Mouse (Mus musculus) lung, embryonic 15.5 days (tissue): ENCODE data around the gene Stk35. TPM values are rescaled to one million over a fixed set of nuclear protein-coding genes. Genes with fewer than 3 reads are reported as not detected.

Experiments used
- ATAC-seq: fragments of 200-750 bp; cut with Nextera tagmentation; 2 replicates; pipeline ENCODE4 v1.8.0; 2017; ENCODE audit warnings: moderate number of reproducible peaks, borderline replicate concordance; ENCODE audit not compliant: low FRiP score, low TSS enrichment; ENCODE audit errors: extremely low read depth
- H3K27ac ChIP-seq: fragments of 300-500 bp; sonication (generic); 2 replicates; pipeline ENCODE4 v1.5.1; 2015; ENCODE audit warnings: moderate library complexity, mild to moderate bottlenecking, inconsistent platforms
- H3K27me3 ChIP-seq: fragments of 300-500 bp; sonication (generic); 2 replicates; pipeline ENCODE4 v1.6.1; 2015; ENCODE audit warnings: inconsistent platforms
- H3K36me3 ChIP-seq: fragments of 300-500 bp; sonication (generic); 2 replicates; pipeline ENCODE4 v1.6.1; 2015; ENCODE audit warnings: inconsistent platforms
- H3K4me1 ChIP-seq: fragments of 300-500 bp; sonication (generic); 2 replicates; pipeline ENCODE4 v1.6.1; 2015; ENCODE audit warnings: inconsistent platforms
- H3K4me2 ChIP-seq: fragments of 300-500 bp; sonication (generic); 2 replicates; pipeline ENCODE4 v1.6.1; 2015; ENCODE audit warnings: inconsistent platforms, mild to moderate bottlenecking, moderate library complexity
- H3K4me3 ChIP-seq: fragments of 300-500 bp; sonication (generic); 2 replicates; pipeline ENCODE4 v1.5.1; 2015; ENCODE audit warnings: mild to moderate bottlenecking, inconsistent platforms
- H3K9ac ChIP-seq: fragments of 300-500 bp; sonication (generic); 2 replicates; pipeline ENCODE4 v1.6.1; 2015; ENCODE audit warnings: inconsistent platforms
- H3K9me3 ChIP-seq: fragments of 300-500 bp; sonication (generic); 2 replicates; pipeline ENCODE4 v1.6.1; 2016; ENCODE audit warnings: inconsistent platforms
- WGBS: fragments of 180-500 bp; shearing (Covaris S2); methylation state at CpG from one replicate; pipeline ENCODE4 v1.1.7; 2015; 5-methylcytosine and 5-hydroxymethylcytosine counted together
- polyA plus RNA-seq: library from polyadenylated mRNA; unstranded; fragments of >200 nt; fragmentation: Nextera tagmentation; extraction: Ambion mirVana; gene quantifications from 2 replicates; pipeline ENCODE4 v1.2.1, GENCODE M21; 2015

Gene Stk35
- 13.6 and 14.0 TPM in 2 replicates for polyA plus RNA-seq

- Histone ChIP-seq H3K9me3 (no peaks in the 10 kb centered on the region), H3K27me3 (no peaks in the 10 kb centered on the region), H3K4me2 (peak within 1 kb of the TSS; percentile 81), H3K4me1 (peaks cover 31% of the 10 kb centered on the region), H3K4me3 (peak within 1 kb of the TSS; percentile 82), H3K36me3 (peaks cover 10% of the 10 kb centered on the region), H3K27ac (peak within 1 kb of the TSS; percentile 99), H3K9ac (peak within 1 kb of the TSS; percentile 88)
- ATAC-seq: peak; percentile 93
- under 1% methylated on average over 59 of the region's 63 CpGs for WGBS
Observed at GRCm38 (mm10) chr2:129800271-129800903, at the start of gene Stk35. Gene Stk35 (plus strand): TSS chr2:129800517.

- H3K27me3 ChIP-seq: no peaks in the 10 kb centered on the region
- no peak for ATAC-seq
- no peak overlapping the region for H3K4me2 ChIP-seq
- H3K9me3 ChIP-seq: no peaks in the 10 kb centered on the region
- no peak overlapping the region for H3K4me3 ChIP-seq
- no peaks in the 10 kb centered on the region for H3K4me1 ChIP-seq
- no peak overlapping the region for H3K9ac ChIP-seq
- no peaks in the 10 kb centered on the region for H3K36me3 ChIP-seq
- 87% methylated on average over 1 of the region's 1 CpGs for WGBS
- no peak overlapping the region for H3K27ac ChIP-seq
Observed at GRCm38 (mm10) chr2:129782046-129782445, 18.3 kb upstream of the Stk35 start.

GRCm38 (mm10) chr2:129796501-129796900 is 3.8 kb upstream of the Stk35 start:
- no peaks in the 10 kb centered on the region for H3K36me3 ChIP-seq
- peaks cover 7% of the 10 kb centered on the region for H3K4me1 ChIP-seq
- H3K27ac ChIP-seq: no peak overlapping the region
- H3K27me3 ChIP-seq: no peaks in the 10 kb centered on the region
- H3K9ac ChIP-seq: no peak overlapping the region
- no peak overlapping the region for H3K4me2 ChIP-seq
- no peak overlapping the region for H3K4me3 ChIP-seq
- WGBS: 81% methylated on average over 2 of the region's 2 CpGs
- no peaks in the 10 kb centered on the region for H3K9me3 ChIP-seq
- no peak for ATAC-seq

GRCm38 (mm10) chr2:129797709-129798108 is 2.6 kb upstream of the Stk35 start:
- 70% methylated on average over 2 of the region's 3 CpGs for WGBS
- Histone ChIP-seq H3K36me3 (no peaks in the 10 kb centered on the region), H3K4me2 (no peak overlapping the region), H3K9ac (no peak overlapping the region), H3K9me3 (no peaks in the 10 kb centered on the region), H3K27ac (no peak overlapping the region), H3K4me1 (peaks cover 16% of the 10 kb centered on the region), H3K4me3 (no peak overlapping the region), H3K27me3 (no peaks in the 10 kb centered on the region)
- no peak for ATAC-seq

GRCm38 (mm10) chr2:129798410-129798809 is 1.9 kb upstream of the Stk35 start:
- Histone ChIP-seq H3K27ac (no peak overlapping the region), H3K9me3 (no peaks in the 10 kb centered on the region), H3K4me2 (no peak overlapping the region), H3K4me3 (no peak overlapping the region), H3K9ac (no peak overlapping the region), H3K27me3 (no peaks in the 10 kb centered on the region), H3K36me3 (peaks cover 1% of the 10 kb centered on the region), H3K4me1 (peaks cover 23% of the 10 kb centered on the region)
- no peak for ATAC-seq

- under 1% methylated on average over 30 of the region's 32 CpGs for WGBS
- Histone ChIP-seq H3K36me3 (peaks cover 10% of the 10 kb centered on the region), H3K27ac (peak overlapping the region; percentile 99), H3K4me3 (peak overlapping the region; percentile 82), H3K4me2 (peak overlapping the region; percentile 81), H3K4me1 (peaks cover 35% of the 10 kb centered on the region), H3K9ac (peak overlapping the region; percentile 88), H3K9me3 (no peaks in the 10 kb centered on the region), H3K27me3 (no peaks in the 10 kb centered on the region)
- ATAC-seq: peak; percentile 43
Observed at GRCm38 (mm10) chr2:129800904-129801230, 550 bp downstream of the Stk35 start.

- peaks cover 36% of the 10 kb centered on the region for H3K4me1 ChIP-seq
- WGBS: under 1% methylated on average over 62 of the region's 73 CpGs
Observed at GRCm38 (mm10) chr2:129801231-129802029, 1.1 kb downstream of the Stk35 start.

GRCm38 (mm10) chr2:129805486-129805885 is 5.2 kb downstream of the Stk35 start:
- WGBS: 82% methylated on average over 4 of the region's 4 CpGs
- Histone ChIP-seq H3K9me3 (no peaks in the 10 kb centered on the region), H3K4me2 (no peak overlapping the region), H3K4me3 (no peak overlapping the region), H3K4me1 (peaks cover 29% of the 10 kb centered on the region), H3K9ac (no peak overlapping the region), H3K27ac (no peak overlapping the region), H3K27me3 (no peaks in the 10 kb centered on the region), H3K36me3 (peaks cover 34% of the 10 kb centered on the region)
- no peak for ATAC-seq

More at GRCm38 (mm10) chr2:129801231-129802029, 1.1 kb downstream of the Stk35 start:
- Histone ChIP-seq H3K4me2 (peak overlapping the region; percentile 81), H3K36me3 (peaks cover 10% of the 10 kb centered on the region), H3K4me3 (peak overlapping the region; percentile 82), H3K27me3 (no peaks in the 10 kb centered on the region), H3K27ac (peak overlapping the region; percentile 99), H3K9ac (peak overlapping the region; percentile 88), H3K9me3 (no peaks in the 10 kb centered on the region)
- peak; percentile 72 for ATAC-seq

- no peak for ATAC-seq
- Histone ChIP-seq H3K9ac (no peak overlapping the region), H3K4me3 (no peak overlapping the region), H3K27me3 (no peaks in the 10 kb centered on the region), H3K4me2 (no peak overlapping the region), H3K4me1 (peaks cover 29% of the 10 kb centered on the region), H3K27ac (no peak overlapping the region), H3K9me3 (no peaks in the 10 kb centered on the region), H3K36me3 (peaks cover 43% of the 10 kb centered on the region)
- 89% methylated on average over 2 of the region's 2 CpGs for WGBS
Observed at GRCm38 (mm10) chr2:129806486-129806885, 6.2 kb downstream of the Stk35 start.

GRCm38 (mm10) chr2:129810563-129810962 is 10.2 kb downstream of the Stk35 start:
- Histone ChIP-seq H3K27ac (no peak overlapping the region), H3K27me3 (no peaks in the 10 kb centered on the region), H3K4me2 (no peak overlapping the region), H3K4me3 (no peak overlapping the region), H3K9me3 (no peaks in the 10 kb centered on the region), H3K36me3 (peaks cover 35% of the 10 kb centered on the region), H3K9ac (no peak overlapping the region), H3K4me1 (0 out of 2 replicates have a peak, but pooled peaks cover 3% of the 10 kb centered on the region)
- ATAC-seq: no peak
- 96% methylated on average over 7 of the region's 7 CpGs for WGBS

- Histone ChIP-seq H3K27me3 (no peaks in the 10 kb centered on the region), H3K4me1 (0 out of 2 replicates have a peak, but pooled peaks cover under 1% of the 10 kb centered on the region), H3K4me3 (no peak overlapping the region), H3K4me2 (no peak overlapping the region), H3K9me3 (no peaks in the 10 kb centered on the region), H3K9ac (no peak overlapping the region), H3K36me3 (peaks cover 35% of the 10 kb centered on the region), H3K27ac (no peak overlapping the region)
- 87% methylated on average over 3 of the region's 3 CpGs for WGBS
- ATAC-seq: no peak
Observed at GRCm38 (mm10) chr2:129814033-129814432, 13.7 kb downstream of the Stk35 start.

- Histone ChIP-seq H3K9me3 (no peaks in the 10 kb centered on the region), H3K27me3 (no peaks in the 10 kb centered on the region), H3K4me1 (0 out of 2 replicates have a peak, but pooled peaks cover 3% of the 10 kb centered on the region), H3K9ac (no peak overlapping the region), H3K4me2 (no peak overlapping the region), H3K4me3 (no peak overlapping the region), H3K36me3 (peaks cover 25% of the 10 kb centered on the region), H3K27ac (no peak overlapping the region)
- WGBS: 44% methylated on average over 2 of the region's 2 CpGs
- ATAC-seq: no peak
Observed at GRCm38 (mm10) chr2:129815076-129815475, 14.8 kb downstream of the Stk35 start.
